Comparison of ENCODE assay signal across 8 mouse cellular contexts in genomic region chr2:29237623-29238022, GRCm38 (mm10). TPM values are rescaled to one million over a fixed set of nuclear protein-coding genes. Genes with fewer than 3 reads are reported as not detected.
DNase-seq lines count a peak whose midpoint lies in the region; TF ChIP-seq lines count a peak whose summit lies in the region.

No protein-coding gene starts in this region.

- peak; percentile 50; the same call in 1 of the 2 replicates for TF ChIP-seq EP300 in heart, adult 2 months (IDR thresholded peaks at IDR 0.05; ENCODE audit: insufficient read depth, low read depth, low read length)

- no peak overlapping the region for H3K9ac ChIP-seq in heart, adult 2 months (ENCODE audit: low read depth, low read length)

- WGBS in heart, adult 2 months = 22% methylated on average over 4 of the region's 4 CpGs
- 16% methylated on average over 4 of the region's 4 CpGs for WGBS in heart, embryonic 10.5 days

- no peak for TF ChIP-seq POLR2A in heart, adult 2 months (IDR thresholded peaks at IDR 0.05; ENCODE audit: insufficient read depth, low read depth, low read length)
- no peak for TF ChIP-seq POLR2A in bone marrow macrophage, adult 2 months (IDR thresholded peaks at IDR 0.05; ENCODE audit: borderline replicate concordance, low read depth, low read length)
- TF ChIP-seq POLR2A in embryonic fibroblast, embryonic 13.5 days (IDR thresholded peaks at IDR 0.05; ENCODE audit: low read depth, low read length) = no peak
- TF ChIP-seq POLR2A in testis, adult 2 months (IDR thresholded peaks at IDR 0.05; ENCODE audit: control insufficient read depth, low read depth, low read length) = no peak

- TF ChIP-seq CTCF in heart, adult 2 months (IDR thresholded peaks at IDR 0.05) = peak; percentile 86
- TF ChIP-seq CTCF in bone marrow macrophage, adult 2 months (IDR thresholded peaks at IDR 0.05; ENCODE audit: low read depth, low read length) = peak; percentile 60
- peak; percentile 52; the same call in 1 of the 2 replicates for TF ChIP-seq CTCF in embryonic fibroblast, embryonic 13.5 days (IDR thresholded peaks at IDR 0.05; ENCODE audit: borderline replicate concordance, insufficient read depth, low read length)
- TF ChIP-seq CTCF in testis, adult 2 months (IDR thresholded peaks at IDR 0.05; ENCODE audit: control insufficient read depth, insufficient read depth, insufficient replicate concordance, low read depth, low read length) = peak; percentile 77; the same call in 1 of the 2 replicates

- no peaks in the 10 kb centered on the region for H3K79me2 ChIP-seq in heart, adult 2 months (replicated peaks; ENCODE audit: control insufficient read depth, insufficient read depth, low read length)

- H3K9me3 ChIP-seq in heart, embryonic 10.5 days = no peaks in the 10 kb centered on the region

- H3K36me3 ChIP-seq in heart, adult 2 months (ENCODE audit: control insufficient read depth, insufficient read depth, low read length) = no peaks in the 10 kb centered on the region
- H3K36me3 ChIP-seq in heart, embryonic 10.5 days = no peaks in the 10 kb centered on the region
- H3K36me3 ChIP-seq in testis, adult 2 months (ENCODE audit: control insufficient read depth, insufficient read depth, low read length) = no peaks in the 10 kb centered on the region

- H3K27me3 ChIP-seq in heart, adult 2 months (ENCODE audit: control insufficient read depth, insufficient read depth, low read length) = no peaks in the 10 kb centered on the region
- peaks cover 48% of the 10 kb centered on the region for H3K27me3 ChIP-seq in heart, embryonic 10.5 days (ENCODE audit: insufficient read depth, poor library complexity, severe bottlenecking)
- H3K27me3 ChIP-seq in testis, adult 2 months (ENCODE audit: control insufficient read depth, insufficient read depth, low read length) = no peaks in the 10 kb centered on the region

- peaks cover 4% of the 10 kb centered on the region for H3K4me1 ChIP-seq in heart, adult 2 months (ENCODE audit: control insufficient read depth, insufficient read depth, low read length)
- H3K4me1 ChIP-seq in heart, embryonic 10.5 days = no peaks in the 10 kb centered on the region; the same call in 1 of the 2 replicates
- H3K4me1 ChIP-seq in bone marrow macrophage, adult 2 months (ENCODE audit: control insufficient read depth, insufficient read depth, low read length) = no peaks in the 10 kb centered on the region
- no peaks in the 10 kb centered on the region for H3K4me1 ChIP-seq in embryonic fibroblast, embryonic 13.5 days (ENCODE audit: control insufficient read depth, insufficient read depth, low read length)
- H3K4me1 ChIP-seq in testis, adult 2 months (ENCODE audit: control insufficient read depth, insufficient read depth, low read length) = peaks cover 2% of the 10 kb centered on the region; the same call in 1 of the 2 replicates

- no peak overlapping the region for H3K4me3 ChIP-seq in heart, adult 2 months
- no peak overlapping the region for H3K4me3 ChIP-seq in heart, embryonic 10.5 days
- no peak overlapping the region for H3K4me3 ChIP-seq in bone marrow macrophage, adult 2 months (ENCODE audit: insufficient read depth, low read length)
- H3K4me3 ChIP-seq in embryonic fibroblast, embryonic 13.5 days (ENCODE audit: insufficient read depth, low read length) = no peak overlapping the region
- no peak overlapping the region for H3K4me3 ChIP-seq in testis, adult 2 months (ENCODE audit: control insufficient read depth, low read depth, low read length)

- intact Hi-C loops in heart, adult 2 months (cut with DNase I) = loop anchor here (1.0 kb wide), 2 partner anchors 21 to 37 kb away; no protein-coding TSS in a partner anchor

- no peak overlapping the region for H3K27ac ChIP-seq in heart, adult 2 months
- H3K27ac ChIP-seq in heart, embryonic 10.5 days = no peak overlapping the region
- no peak overlapping the region for H3K27ac ChIP-seq in bone marrow macrophage, adult 2 months (ENCODE audit: insufficient read depth, low read depth, low read length)
- H3K27ac ChIP-seq in embryonic fibroblast, embryonic 13.5 days (ENCODE audit: insufficient read depth, low read length) = no peak overlapping the region
- no peak overlapping the region for H3K27ac ChIP-seq in testis, adult 2 months (ENCODE audit: control insufficient read depth, insufficient read depth, low read depth, low read length)

- peak; percentile 68 to 77 for DNase-seq in heart, adult 2 months
- DNase-seq in heart, embryonic 10.5 days (ENCODE audit: low spot score) = no peak
- peak; percentile 62 for DNase-seq in CD4-positive helper T cell, adult 2 months (ENCODE audit: low read depth, low spot score)
- peak; percentile 69 for DNase-seq in kidney, postnatal 14 days
- peak; percentile 64 for DNase-seq in lung, postnatal 25 days (ENCODE audit: low spot score)

RNA-seq across cellular contexts. Expression of gene Ntng2, which starts 15.2 kb away (rescaled TPM):
- 1 to 10 TPM; 7.0 to 7.9 TPM for total RNA-seq in heart, adult 2 months (2021)
- 9.7 and 17.1 TPM in 2 replicates for polyA plus RNA-seq in heart, adult 2 months (2012; rRNA removed)
- polyA plus RNA-seq in heart, embryonic 10.5 days (2016; fragmentation: Nextera tagmentation; extraction: Ambion mirVana) = 0.20 and 0.87 TPM in 2 replicates
- 1.7 and 3.8 TPM in 2 replicates for polyA plus RNA-seq in bone marrow macrophage, adult 2 months (2012; ENCODE audit: insufficient read depth, insufficient read length, missing spikeins)
- 1.5 TPM in 2 replicates for polyA plus RNA-seq in embryonic fibroblast, embryonic 13.5 days (2011; ENCODE audit: insufficient read length, low read depth, missing spikeins)
- 1.4 and 2.0 TPM in 2 replicates for polyA plus RNA-seq in testis, adult 2 months (2012; rRNA removed)
